Mouse (Mus musculus): ENCODE results near the gene Ptk7.

GRCm38 (mm10) chr17:46627409-46627808 is 1.9 kb downstream of the Ptk7 start:
- TF ChIP-seq CTCF (IDR thresholded peaks at IDR 0.05; ENCODE audit: control insufficient read depth, insufficient read depth, insufficient replicate concordance, low read depth, low read length) (no peak), POLR2A (IDR thresholded peaks at IDR 0.05; ENCODE audit: control insufficient read depth, low read depth, low read length) (no peak)

All from testis, adult 2 months (tissue).